Mouse (Mus musculus) midbrain, embryonic 10.5 days (tissue): ENCODE results near the gene Igfbp2. TPM values are rescaled to one million over a fixed set of nuclear protein-coding genes. Genes with fewer than 3 reads are reported as not detected.

ENCODE experiments used
- DNase-seq: peaks from one replicate; pipeline ENCODE4 v3.0.0-alpha.2; 2017; ENCODE audit warnings: low spot score
- H3K27ac ChIP-seq: fragments of 300-500 bp; sonication (generic); replicated peaks from 2 replicates; pipeline ENCODE4 v1.5.1; 2016; ENCODE audit warnings: mild to moderate bottlenecking
- H3K27me3 ChIP-seq: fragments of 300-500 bp; sonication (generic); 2 replicates; pipeline ENCODE4 v1.6.1; 2016; ENCODE audit warnings: low read depth, mild to moderate bottlenecking; ENCODE audit not compliant: poor library complexity, severe bottlenecking
- H3K36me3 ChIP-seq: fragments of 300-500 bp; sonication (generic); 2 replicates; pipeline ENCODE4 v1.6.1; 2016; ENCODE audit warnings: mild to moderate bottlenecking, moderate library complexity
- H3K4me1 ChIP-seq: fragments of 300-500 bp; sonication (generic); 2 replicates; pipeline ENCODE4 v1.6.1; 2016
- H3K4me3 ChIP-seq: fragments of 300-500 bp; sonication (generic); 2 replicates; pipeline ENCODE4 v1.5.1; 2016; ENCODE audit warnings: mild to moderate bottlenecking, moderate library complexity
- H3K9me3 ChIP-seq: fragments of 300-500 bp; sonication (generic); replicated peaks from 2 replicates; pipeline ENCODE4 v1.6.1; 2016; ENCODE audit warnings: mild to moderate bottlenecking
- WGBS: fragments of 180-500 bp; shearing (Covaris S2); methylation state at CpG from one replicate; pipeline ENCODE4 v1.1.7; 2016; 5-methylcytosine and 5-hydroxymethylcytosine counted together
- polyA plus RNA-seq: library from polyadenylated mRNA; unstranded; fragments of >200 nt; fragmentation: Nextera tagmentation; extraction: Ambion mirVana; gene quantifications from 2 replicates; pipeline ENCODE4 v1.2.1, GENCODE M21; 2016

Gene Igfbp2
- polyA plus RNA-seq, 1 experiment from 2014 or later, result 600 TPM

DNA sequence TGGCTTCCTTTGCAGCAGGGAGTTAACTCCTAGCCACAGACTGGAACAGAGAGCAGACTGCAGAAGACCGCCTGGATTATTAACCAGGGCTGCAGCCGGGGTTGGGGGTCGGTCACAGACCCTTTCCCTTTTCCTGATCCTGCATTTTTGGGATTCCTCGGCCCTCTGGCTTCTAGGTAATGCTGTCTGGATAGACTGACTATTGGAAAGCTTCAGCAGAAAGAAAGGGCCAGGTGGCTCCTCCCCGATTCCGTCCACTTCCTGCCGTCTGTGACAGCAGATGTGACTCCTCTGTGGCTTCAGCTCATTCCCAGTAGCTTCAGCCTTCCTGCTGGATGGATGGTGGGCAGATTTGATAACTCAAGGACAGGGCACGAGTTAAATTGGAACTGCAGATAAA, 19.3 kb upstream of the Igfbp2 start:
- peaks cover 33% of the 10 kb centered on the region for H3K4me1 ChIP-seq
- H3K4me3 ChIP-seq, result no peak overlapping the region
- H3K27me3 ChIP-seq, result no peaks in the 10 kb centered on the region
- 15% methylated on average over 8 of the region's 8 CpGs for WGBS
- peak; percentile 44 for DNase-seq
- H3K36me3 ChIP-seq, result no peaks in the 10 kb centered on the region
- H3K9me3 ChIP-seq, result no peaks in the 10 kb centered on the region
- H3K27ac ChIP-seq, result peak overlapping the region; percentile 86

DNA sequence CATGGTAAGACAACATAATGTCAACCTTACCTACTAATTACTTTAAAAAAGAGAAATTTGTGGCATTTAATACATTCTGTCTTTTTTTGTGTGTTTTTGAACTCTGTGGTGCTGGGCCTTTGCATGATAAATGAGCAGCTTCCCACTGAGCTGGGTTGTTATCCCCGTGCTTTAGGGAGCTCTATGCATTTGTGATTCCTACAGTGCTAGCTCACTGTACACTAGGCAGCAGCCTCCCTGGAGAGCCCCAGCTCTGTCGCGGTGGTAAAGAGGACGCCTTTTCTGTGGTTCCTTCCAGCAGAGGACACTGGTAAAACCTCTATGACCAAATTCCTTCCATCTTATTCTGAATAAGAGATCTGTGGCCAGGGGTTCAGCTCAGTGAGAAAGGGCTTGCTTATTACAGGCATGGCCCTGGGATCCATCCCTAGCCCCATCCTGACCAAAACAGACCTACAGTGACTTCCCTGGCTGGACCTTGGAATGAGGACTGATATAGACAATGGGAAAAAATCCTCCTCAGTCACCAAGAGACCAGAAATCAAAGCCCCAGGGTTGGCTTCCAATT, 18.7 kb upstream of the Igfbp2 start:
- Histone ChIP-seq H3K36me3 (no peaks in the 10 kb centered on the region), H3K4me1 (peaks cover 33% of the 10 kb centered on the region), H3K27ac (peak overlapping the region; percentile 86), H3K9me3 (peaks cover under 1% of the 10 kb centered on the region; the same call in 1 of the 2 replicates), H3K4me3 (peak overlapping the region; percentile 26; the same call in 1 of the 2 replicates), H3K27me3 (no peaks in the 10 kb centered on the region)
- DNase-seq, result no peak
- 8% methylated on average over 4 of the region's 4 CpGs for WGBS

DNA sequence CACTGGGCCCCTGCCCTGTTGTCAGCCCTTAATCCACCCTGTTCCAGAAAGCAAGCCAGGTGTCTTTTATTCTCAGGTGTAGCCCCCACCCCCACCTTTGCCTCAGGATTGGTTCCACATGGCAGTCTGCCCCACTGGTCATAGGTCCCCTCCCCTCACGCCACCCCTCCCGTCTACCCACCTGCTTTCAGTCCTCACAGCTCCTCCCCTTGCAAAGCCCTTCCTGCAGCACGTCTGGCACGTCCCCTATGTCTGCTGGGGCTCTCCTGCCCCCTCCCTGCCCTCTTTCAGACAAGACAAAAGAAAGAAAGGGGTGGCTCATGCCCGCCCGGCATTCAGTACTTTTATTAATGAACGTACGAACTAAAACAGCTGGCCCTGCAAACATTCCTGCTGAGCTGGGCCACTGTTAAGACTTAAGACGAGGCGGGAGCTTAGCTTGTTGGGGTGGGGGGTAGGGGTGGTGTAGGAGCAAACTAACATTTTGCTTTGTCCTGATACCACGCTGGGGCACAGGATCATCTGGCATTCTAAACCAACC, 18.2 kb upstream of the Igfbp2 start:
- no peaks in the 10 kb centered on the region for H3K27me3 ChIP-seq
- 5% methylated on average over 11 of the region's 11 CpGs for WGBS
- peak; percentile 73 for DNase-seq
- H3K36me3 ChIP-seq, result no peaks in the 10 kb centered on the region
- peak overlapping the region; percentile 26 for H3K4me3 ChIP-seq
- H3K27ac ChIP-seq, result peak overlapping the region; percentile 86
- H3K9me3 ChIP-seq, result peaks cover 6% of the 10 kb centered on the region; the same call in 1 of the 2 replicates
- peaks cover 33% of the 10 kb centered on the region for H3K4me1 ChIP-seq

GRCm38 (mm10) chr1:72809304-72809703, 15.0 kb upstream of the Igfbp2 start:
- H3K4me3 ChIP-seq, result no peak overlapping the region
- no peak overlapping the region for H3K27ac ChIP-seq
- no peak for DNase-seq
- peaks cover 10% of the 10 kb centered on the region; the same call in 1 of the 2 replicates for H3K9me3 ChIP-seq
- H3K36me3 ChIP-seq, result no peaks in the 10 kb centered on the region
- no peaks in the 10 kb centered on the region for H3K27me3 ChIP-seq
- 92% methylated on average over 7 of the region's 7 CpGs for WGBS
- peaks cover 47% of the 10 kb centered on the region for H3K4me1 ChIP-seq

GRCm38 (mm10) chr1:72809951-72810675, 14.2 kb upstream of the Igfbp2 start:
- Histone ChIP-seq H3K36me3 (no peaks in the 10 kb centered on the region), H3K27ac (no peak overlapping the region), H3K4me3 (no peak overlapping the region), H3K4me1 (peaks cover 47% of the 10 kb centered on the region), H3K9me3 (peaks cover 10% of the 10 kb centered on the region; the same call in 1 of the 2 replicates), H3K27me3 (no peaks in the 10 kb centered on the region)
- DNase-seq, result no peak
- 91% methylated on average over 7 of the region's 7 CpGs for WGBS

GRCm38 (mm10) chr1:72811061-72811460, 13.2 kb upstream of the Igfbp2 start:
- H3K27me3 ChIP-seq, result no peaks in the 10 kb centered on the region
- no peak overlapping the region for H3K4me3 ChIP-seq
- WGBS, result 92% methylated on average over 3 of the region's 3 CpGs
- H3K4me1 ChIP-seq, result peaks cover 43% of the 10 kb centered on the region
- no peaks in the 10 kb centered on the region for H3K36me3 ChIP-seq
- H3K9me3 ChIP-seq, result peaks cover 10% of the 10 kb centered on the region; the same call in 1 of the 2 replicates
- DNase-seq, result no peak
- no peak overlapping the region for H3K27ac ChIP-seq

GRCm38 (mm10) chr1:72813089-72813638, 11.1 kb upstream of the Igfbp2 start:
- DNase-seq, result no peak
- Histone ChIP-seq H3K4me3 (peak overlapping the region; percentile 7; the same call in 1 of the 2 replicates), H3K4me1 (peaks cover 34% of the 10 kb centered on the region), H3K9me3 (peaks cover 10% of the 10 kb centered on the region; the same call in 1 of the 2 replicates), H3K27ac (peak overlapping the region; percentile 89), H3K27me3 (no peaks in the 10 kb centered on the region), H3K36me3 (no peaks in the 10 kb centered on the region)
- 31% methylated on average over 5 of the region's 5 CpGs for WGBS

DNA sequence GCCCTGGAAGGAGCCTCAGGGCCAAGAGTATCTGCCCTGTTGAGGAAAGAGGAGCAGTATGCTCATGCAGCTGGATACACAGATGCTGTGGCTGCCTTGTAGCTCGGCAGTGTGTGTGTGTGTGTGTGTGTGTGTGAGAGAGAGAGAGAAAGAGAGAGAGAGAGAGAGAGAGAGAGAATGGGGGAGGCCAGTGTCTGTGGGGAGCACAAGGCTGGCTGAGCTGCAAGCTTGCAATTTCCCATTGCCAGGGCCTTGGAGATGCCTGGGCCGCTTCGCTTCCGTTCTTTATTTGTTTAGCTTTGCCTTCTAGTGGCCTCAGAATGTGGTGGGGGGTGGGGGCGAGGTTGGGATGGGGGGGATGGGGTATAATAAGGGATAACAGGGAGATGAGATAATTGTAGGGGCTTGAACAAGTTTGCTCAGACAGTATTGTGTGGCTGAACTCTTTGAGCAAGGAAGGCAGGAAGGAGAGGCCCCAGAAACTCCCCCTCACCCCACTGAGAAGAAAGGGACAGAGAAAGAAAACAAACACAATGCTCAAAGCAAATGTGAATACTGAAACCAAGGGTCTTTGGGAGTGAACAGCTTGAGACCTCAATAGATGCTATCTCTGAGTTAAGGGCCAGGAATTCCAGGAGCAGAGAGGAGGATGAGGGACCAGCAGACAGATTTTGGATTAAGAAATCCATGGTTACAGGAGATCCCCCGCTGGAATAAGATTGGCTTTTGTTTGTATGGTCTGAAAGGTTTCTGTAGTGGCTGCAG, 10.5 kb upstream of the Igfbp2 start:
- H3K9me3 ChIP-seq, result peaks cover 10% of the 10 kb centered on the region; the same call in 1 of the 2 replicates
- H3K36me3 ChIP-seq, result no peaks in the 10 kb centered on the region
- H3K27me3 ChIP-seq, result peaks cover 2% of the 10 kb centered on the region; the same call in 1 of the 2 replicates
- WGBS, result 5% methylated on average over 6 of the region's 6 CpGs
- DNase-seq, result peak; percentile 64
- H3K4me3 ChIP-seq, result peak overlapping the region; percentile 7
- peaks cover 34% of the 10 kb centered on the region for H3K4me1 ChIP-seq
- peak overlapping the region; percentile 89 for H3K27ac ChIP-seq

DNA sequence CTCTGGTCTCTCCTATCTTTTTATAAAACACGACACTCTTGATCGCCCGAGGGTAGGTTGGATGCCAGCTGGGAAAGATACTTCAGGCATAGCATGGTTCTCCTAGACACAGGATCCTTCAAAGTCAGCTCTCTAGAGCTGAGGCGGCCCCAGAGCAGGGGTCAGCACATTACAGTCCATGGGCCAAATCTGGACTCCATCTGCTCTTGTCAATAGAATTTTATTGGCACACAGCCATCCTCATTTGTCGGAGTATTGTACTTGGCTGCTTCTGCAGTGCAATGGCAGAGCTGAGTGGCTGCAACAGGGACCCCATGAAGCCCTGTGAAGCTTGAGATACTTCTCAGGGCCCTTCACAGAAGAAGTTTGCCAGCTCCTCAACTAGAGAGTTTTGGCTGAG, 9.1 kb upstream of the Igfbp2 start:
- Histone ChIP-seq H3K4me1 (peaks cover 34% of the 10 kb centered on the region), H3K27ac (peak overlapping the region; percentile 89), H3K36me3 (no peaks in the 10 kb centered on the region), H3K9me3 (peaks cover 10% of the 10 kb centered on the region; the same call in 1 of the 2 replicates), H3K27me3 (peaks cover 13% of the 10 kb centered on the region; the same call in 1 of the 2 replicates), H3K4me3 (no peak overlapping the region)
- DNase-seq, result no peak
- 79% methylated on average over 5 of the region's 5 CpGs for WGBS

- Histone ChIP-seq H3K27ac (peak overlapping the region; percentile 89), H3K4me1 (peaks cover 34% of the 10 kb centered on the region), H3K9me3 (peaks cover 9% of the 10 kb centered on the region; the same call in 1 of the 2 replicates), H3K36me3 (no peaks in the 10 kb centered on the region), H3K27me3 (peaks cover 13% of the 10 kb centered on the region; the same call in 1 of the 2 replicates), H3K4me3 (no peak overlapping the region)
- DNase-seq, result no peak
- WGBS, result 93% methylated on average over 3 of the region's 3 CpGs
These were observed 8.7 kb upstream of the Igfbp2 start for GRCm38 (mm10) chr1:72815616-72816015.

- no peak overlapping the region for H3K27ac ChIP-seq
- H3K4me1 ChIP-seq, result peaks cover 32% of the 10 kb centered on the region
- H3K27me3 ChIP-seq, result peaks cover 30% of the 10 kb centered on the region
- no peaks in the 10 kb centered on the region for H3K9me3 ChIP-seq
- no peak for DNase-seq
- no peaks in the 10 kb centered on the region for H3K36me3 ChIP-seq
- WGBS, result 84% methylated on average over 6 of the region's 6 CpGs
- no peak overlapping the region for H3K4me3 ChIP-seq
These were observed 4.3 kb upstream of the Igfbp2 start for GRCm38 (mm10) chr1:72819995-72820394.

GRCm38 (mm10) chr1:72822893-72823292, 1.4 kb upstream of the Igfbp2 start:
- peak overlapping the region; percentile 95 for H3K27ac ChIP-seq
- H3K27me3 ChIP-seq, result peaks cover 30% of the 10 kb centered on the region
- no peak overlapping the region for H3K4me3 ChIP-seq
- H3K36me3 ChIP-seq, result peaks cover 3% of the 10 kb centered on the region
- H3K4me1 ChIP-seq, result peaks cover 53% of the 10 kb centered on the region
- H3K9me3 ChIP-seq, result no peaks in the 10 kb centered on the region
- WGBS, result 64% methylated on average over 10 of the region's 10 CpGs
- no peak for DNase-seq
